Mouse (Mus musculus) embryonic facial prominence, embryonic 10.5 days (tissue): ENCODE measurements around the gene Sephs1. TPM values are rescaled to one million over a fixed set of nuclear protein-coding genes. Genes with fewer than 3 reads are reported as not detected.
"Not testable (repeated sequence)": the region's sequence is repeated elsewhere in the genome, so short reads cannot be mapped to it uniquely, and the experiment has no call there.

ENCODE experiments used
- DNase-seq: peaks from one replicate; pipeline ENCODE4 v3.0.0-alpha.2; 2017; ENCODE audit warnings: low spot score
- H3K27ac ChIP-seq: fragments of 300-500 bp; sonication (generic); replicated peaks from 2 replicates; pipeline ENCODE4 v1.5.1; 2016; ENCODE audit warnings: mild to moderate bottlenecking
- H3K27me3 ChIP-seq: fragments of 300-500 bp; sonication (generic); replicated peaks from 2 replicates; pipeline ENCODE4 v1.6.1; 2016; ENCODE audit warnings: low read depth, mild to moderate bottlenecking; ENCODE audit not compliant: poor library complexity, severe bottlenecking
- H3K36me3 ChIP-seq: fragments of 300-500 bp; sonication (generic); replicated peaks from 2 replicates; pipeline ENCODE4 v1.6.1; 2016; ENCODE audit warnings: mild to moderate bottlenecking, moderate library complexity
- H3K4me1 ChIP-seq: fragments of 300-500 bp; sonication (generic); 2 replicates; pipeline ENCODE4 v1.6.1; 2016
- H3K4me3 ChIP-seq: fragments of 300-500 bp; sonication (generic); 2 replicates; pipeline ENCODE4 v1.5.1; 2016; ENCODE audit warnings: mild to moderate bottlenecking, moderate library complexity
- H3K9me3 ChIP-seq: fragments of 300-500 bp; sonication (generic); 2 replicates; pipeline ENCODE4 v1.6.1; 2016; ENCODE audit warnings: mild to moderate bottlenecking
- WGBS: fragments of 180-500 bp; shearing (Covaris S2); methylation state at CpG from one replicate; pipeline ENCODE4 v1.1.7; 2016; 5-methylcytosine and 5-hydroxymethylcytosine counted together
- polyA plus RNA-seq: library from polyadenylated mRNA; unstranded; fragments of >200 nt; fragmentation: Nextera tagmentation; extraction: Ambion mirVana; gene quantifications from 2 replicates; pipeline ENCODE4 v1.2.1, GENCODE M21; 2016

Gene Sephs1
- polyA plus RNA-seq, 1 experiment from 2014 or later = 130 TPM

DNA sequence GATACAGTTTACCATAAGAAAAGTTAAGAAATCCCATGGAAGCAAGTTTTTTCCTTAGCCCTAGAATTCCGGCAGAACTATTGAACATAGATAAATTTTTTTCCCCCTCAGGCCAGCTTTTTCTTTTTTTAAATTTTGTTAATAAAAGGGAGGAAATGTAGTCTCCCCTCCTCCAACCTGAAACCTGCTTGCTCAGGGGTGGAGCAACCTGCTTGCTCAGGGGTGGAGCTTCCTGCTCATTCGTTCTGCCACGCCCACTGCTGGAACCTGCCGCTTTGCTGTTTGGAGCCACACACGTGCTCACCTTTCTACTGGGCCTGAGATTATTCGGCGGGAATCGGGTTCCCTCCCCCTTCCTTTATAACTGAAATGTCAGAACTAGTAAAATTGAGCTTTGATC lies 68.3 kb downstream of the Sephs1 start:
- H3K27me3 ChIP-seq, H3K36me3 ChIP-seq, H3K4me1 ChIP-seq, H3K9me3 ChIP-seq, DNase-seq, H3K27ac ChIP-seq, H3K4me3 ChIP-seq: not testable (repeated sequence)
- WGBS = 90% methylated on average over 8 of the region's 8 CpGs

DNA sequence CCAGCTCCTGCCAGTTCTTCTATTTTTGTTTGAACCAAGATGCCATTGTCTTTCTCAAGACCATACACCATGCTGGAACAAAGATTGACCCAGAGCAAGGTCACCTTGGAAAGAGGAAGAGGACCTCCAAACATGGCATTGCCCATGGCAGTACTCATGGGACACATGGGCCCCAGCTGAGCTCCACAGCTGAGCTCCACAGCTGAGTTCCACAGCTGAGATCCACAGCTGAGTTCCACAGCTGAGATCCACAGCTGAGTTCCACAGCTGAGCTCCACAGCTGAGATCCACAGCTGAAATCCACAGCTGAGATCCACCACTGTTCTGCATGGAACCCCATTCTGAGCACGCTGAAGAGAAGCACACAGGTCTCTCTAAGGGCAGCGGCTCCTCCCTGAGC lies 69.6 kb downstream of the Sephs1 start:
- H3K27ac ChIP-seq = no peak overlapping the region
- no peaks in the 10 kb centered on the region for H3K9me3 ChIP-seq
- WGBS = 88% methylated on average over 2 of the region's 2 CpGs
- no peak overlapping the region for H3K4me3 ChIP-seq
- no peaks in the 10 kb centered on the region for H3K4me1 ChIP-seq
- H3K27me3 ChIP-seq = no peaks in the 10 kb centered on the region
- H3K36me3 ChIP-seq = no peaks in the 10 kb centered on the region
- DNase-seq = no peak

DNA sequence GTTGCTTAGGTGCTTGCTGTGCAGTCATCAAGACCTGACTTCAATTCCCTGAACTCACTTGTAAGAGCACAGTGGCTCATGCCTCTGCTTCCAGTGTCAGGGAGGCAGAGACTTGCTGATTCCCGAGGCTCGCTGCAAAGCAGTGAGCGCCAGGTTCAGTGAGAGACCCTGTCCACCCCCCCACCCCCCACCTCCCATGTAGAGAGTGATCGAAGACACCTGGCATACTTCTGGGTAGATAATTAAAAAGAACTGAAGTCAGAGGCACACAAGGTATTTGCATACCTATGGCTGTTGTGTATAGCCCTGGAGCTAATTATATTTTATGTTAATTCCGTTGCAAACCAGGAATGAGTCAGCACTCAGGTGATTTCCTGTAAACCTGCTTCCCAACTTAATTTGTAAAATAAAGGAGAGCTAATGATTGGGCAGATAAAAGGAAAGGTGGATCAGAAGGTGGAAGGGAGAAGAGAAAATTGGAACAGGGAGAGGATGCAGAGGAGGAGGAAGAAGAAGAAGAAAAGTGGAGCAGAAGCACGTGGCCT lies 72.9 kb downstream of the Sephs1 start:
- no peaks in the 10 kb centered on the region for H3K4me1 ChIP-seq
- no peaks in the 10 kb centered on the region for H3K36me3 ChIP-seq
- WGBS = 90% methylated on average over 6 of the region's 6 CpGs
- no peak overlapping the region for H3K4me3 ChIP-seq
- H3K27me3 ChIP-seq = no peaks in the 10 kb centered on the region
- no peaks in the 10 kb centered on the region for H3K9me3 ChIP-seq
- no peak for DNase-seq
- no peak overlapping the region for H3K27ac ChIP-seq

DNA sequence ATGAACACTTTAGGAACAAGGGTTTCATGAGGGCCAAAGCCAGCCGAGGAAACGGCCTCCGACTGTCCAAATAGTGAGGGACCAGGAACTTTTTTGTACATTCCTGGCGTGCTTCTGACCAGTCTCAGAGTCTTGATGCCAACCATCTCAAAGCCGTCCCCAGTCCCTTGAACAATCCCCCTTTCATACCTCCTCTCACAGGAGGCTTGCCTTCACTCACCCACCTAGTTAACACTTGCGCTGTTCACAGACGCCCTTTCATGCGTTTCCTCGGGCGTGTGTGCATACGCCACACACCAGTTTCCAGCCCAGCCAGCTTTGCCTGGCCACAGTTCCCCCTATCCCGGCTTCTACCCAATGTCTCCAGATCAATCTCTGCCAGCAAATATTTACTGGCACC lies 76.7 kb downstream of the Sephs1 start:
- Histone ChIP-seq H3K27ac (no peak overlapping the region), H3K36me3 (no peaks in the 10 kb centered on the region), H3K9me3 (no peaks in the 10 kb centered on the region), H3K4me3 (no peak overlapping the region), H3K27me3 (no peaks in the 10 kb centered on the region), H3K4me1 (no peaks in the 10 kb centered on the region)
- 84% methylated on average over 12 of the region's 12 CpGs for WGBS
- no peak for DNase-seq

Other genes starting within 250 kb of the Sephs1 start
- gene Prpf18, start 229.5 kb upstream of the Sephs1 start, polyA plus RNA-seq = 38.0 and 38.4 TPM in 2 replicates
- 2.1 and 2.5 TPM in 2 replicates for gene Bend7, start 163.7 kb upstream of the Sephs1 start, polyA plus RNA-seq
- 34.2 and 38.1 TPM in 2 replicates for gene Phyh, start 37.5 kb downstream of the Sephs1 start, polyA plus RNA-seq
- gene Ucma, start 94.6 kb downstream of the Sephs1 start, polyA plus RNA-seq = 0.39 and 0.48 TPM in 2 replicates
- 76.4 and 80.4 TPM in 2 replicates for gene Mcm10, start 131.2 kb downstream of the Sephs1 start, polyA plus RNA-seq
- gene Optn, start 182.5 kb downstream of the Sephs1 start, polyA plus RNA-seq = 4.4 and 4.8 TPM in 2 replicates